Mouse (Mus musculus) lung, adult 10 weeks (tissue): ENCODE results near the gene Chrd. TPM values are rescaled to one million over a fixed set of nuclear protein-coding genes. Genes with fewer than 3 reads are reported as not detected.

ENCODE experiments used
- polyA plus RNA-seq: library from polyadenylated mRNA; stranded (reverse); fragments of 350-450 nt; fragmentation: Illumina TruSeq; extraction: RNeasy Lipid Tissue Mini Kit (QIAGEN cat#74804); gene quantifications from one replicate; pipeline ENCODE4 v1.2.3, GENCODE M21; 2014; ENCODE audit warnings: low read depth, low replicate concordance; ENCODE audit not compliant: insufficient read depth

Gene Chrd
- polyA plus RNA-seq, result 1.4 TPM

DNA sequence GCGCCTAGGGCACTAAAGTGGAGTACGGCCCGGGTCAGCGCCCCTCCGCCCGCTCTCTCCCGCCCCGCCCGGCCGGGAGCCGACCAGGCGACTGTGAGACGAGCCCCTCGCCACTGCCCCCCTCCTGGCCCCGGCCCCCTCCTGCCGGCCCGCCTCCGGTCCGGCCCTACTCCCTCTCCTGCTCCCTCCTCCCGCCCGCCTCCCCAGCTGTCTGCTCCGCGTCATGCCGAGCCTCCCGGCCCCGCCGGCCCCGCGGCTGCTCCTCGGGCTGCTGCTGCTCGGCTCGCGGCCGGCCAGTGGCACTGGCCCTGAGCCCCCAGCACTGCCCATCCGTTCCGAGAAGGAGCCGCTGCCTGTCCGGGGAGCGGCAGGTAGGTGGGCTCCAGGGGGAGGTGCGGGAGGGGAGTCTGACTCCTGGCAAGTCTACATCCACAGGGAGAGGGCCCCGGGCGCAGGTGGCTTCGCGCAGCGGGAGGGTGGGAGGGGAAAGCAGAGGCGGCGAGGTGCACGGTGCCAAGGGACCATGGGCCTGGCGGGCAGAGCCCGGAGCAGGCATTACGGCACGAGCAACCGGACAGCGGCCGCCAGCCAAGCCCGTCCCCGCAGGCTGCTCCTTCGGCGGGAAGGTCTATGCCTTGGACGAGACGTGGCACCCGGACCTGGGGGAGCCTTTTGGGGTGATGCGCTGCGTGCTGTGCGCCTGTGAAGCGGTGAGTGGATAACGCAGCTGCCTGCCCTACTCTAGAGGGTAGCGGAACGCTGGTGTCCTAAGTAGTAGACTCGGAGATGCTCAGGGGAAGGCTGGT is at the start of gene Chrd:
Chrd (plus strand) TSS at position 203 of the 806 bp plus-strand sequence.

DNA sequence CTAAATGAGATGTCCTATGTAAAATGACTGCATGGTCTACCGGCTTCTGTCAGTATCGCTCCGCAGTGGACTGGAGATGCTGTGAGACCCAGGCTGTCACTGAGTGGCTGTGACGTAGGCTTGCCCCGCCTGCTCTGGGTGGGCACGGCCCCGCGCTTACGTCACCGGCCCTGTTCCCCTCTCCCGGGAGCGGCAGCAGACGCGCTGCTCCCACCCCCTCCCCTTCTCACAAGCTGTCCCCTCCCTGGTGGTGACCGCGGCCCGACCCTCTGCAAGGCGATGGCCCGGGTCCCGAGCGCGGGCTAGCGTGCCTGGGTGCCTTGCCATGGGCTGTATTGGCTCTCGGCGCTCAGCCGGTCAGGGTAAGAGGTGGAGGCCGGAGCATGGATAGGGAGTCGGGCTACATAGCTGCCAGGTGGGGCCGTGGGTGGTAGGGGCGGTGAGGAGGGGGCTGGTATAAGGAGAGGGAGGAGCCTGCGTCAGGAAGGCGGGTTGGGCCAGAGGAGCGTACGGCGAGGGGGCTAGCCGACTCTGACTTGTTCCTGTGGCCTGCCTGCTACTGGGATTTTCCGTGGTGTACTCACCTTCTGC is 39.7 kb upstream of the Chrd start, which contains the start of gene Fam131a:
Fam131a (plus strand) TSS at position 131 of the 591 bp plus-strand sequence.

DNA sequence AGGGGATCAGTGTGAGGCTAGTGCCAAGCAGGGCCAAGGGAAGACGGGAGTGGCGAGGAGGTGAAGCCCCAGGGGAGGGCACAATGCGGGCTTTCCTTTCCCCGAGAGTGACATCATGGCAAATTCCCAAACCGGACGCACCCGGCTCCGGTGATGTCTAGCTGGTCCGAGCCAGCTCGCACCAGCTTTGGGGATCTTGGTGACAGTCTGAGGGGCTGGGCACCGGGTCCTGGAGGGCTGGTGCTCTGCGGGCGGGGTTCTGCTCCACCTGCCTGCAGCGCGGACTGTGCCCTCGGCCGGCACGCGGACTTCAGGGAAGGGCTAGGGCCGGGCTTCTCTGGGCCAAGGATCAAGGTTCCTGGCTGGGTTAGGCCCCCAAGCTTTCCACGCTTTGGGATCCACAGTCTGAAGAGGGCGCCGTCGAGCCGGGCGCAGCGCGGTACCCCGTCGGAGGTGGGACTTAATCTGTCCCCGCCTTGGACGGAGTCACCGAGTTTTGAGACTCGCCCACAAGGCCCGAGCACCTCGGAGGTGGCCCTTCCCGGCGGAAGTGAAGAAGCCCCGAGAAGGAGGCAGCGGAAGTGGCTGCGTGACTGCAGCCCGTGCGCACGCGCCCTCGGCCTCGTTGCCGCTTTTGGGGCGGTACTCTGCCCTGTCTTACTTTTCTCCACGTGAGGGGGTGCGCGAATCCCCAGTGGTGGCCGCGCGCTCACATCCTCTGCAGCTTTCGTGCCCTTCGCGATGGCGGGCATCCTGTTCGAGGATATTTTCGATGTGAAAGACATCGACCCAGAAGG is 15.5 kb upstream of the Chrd start, which contains the start of the genes Polr2h and Clcn2:
Polr2h (plus strand) TSS at position 485 of the 797 bp plus-strand sequence.
Clcn2 (minus strand) TSS at position 566 of the 797 bp plus-strand sequence.

DNA sequence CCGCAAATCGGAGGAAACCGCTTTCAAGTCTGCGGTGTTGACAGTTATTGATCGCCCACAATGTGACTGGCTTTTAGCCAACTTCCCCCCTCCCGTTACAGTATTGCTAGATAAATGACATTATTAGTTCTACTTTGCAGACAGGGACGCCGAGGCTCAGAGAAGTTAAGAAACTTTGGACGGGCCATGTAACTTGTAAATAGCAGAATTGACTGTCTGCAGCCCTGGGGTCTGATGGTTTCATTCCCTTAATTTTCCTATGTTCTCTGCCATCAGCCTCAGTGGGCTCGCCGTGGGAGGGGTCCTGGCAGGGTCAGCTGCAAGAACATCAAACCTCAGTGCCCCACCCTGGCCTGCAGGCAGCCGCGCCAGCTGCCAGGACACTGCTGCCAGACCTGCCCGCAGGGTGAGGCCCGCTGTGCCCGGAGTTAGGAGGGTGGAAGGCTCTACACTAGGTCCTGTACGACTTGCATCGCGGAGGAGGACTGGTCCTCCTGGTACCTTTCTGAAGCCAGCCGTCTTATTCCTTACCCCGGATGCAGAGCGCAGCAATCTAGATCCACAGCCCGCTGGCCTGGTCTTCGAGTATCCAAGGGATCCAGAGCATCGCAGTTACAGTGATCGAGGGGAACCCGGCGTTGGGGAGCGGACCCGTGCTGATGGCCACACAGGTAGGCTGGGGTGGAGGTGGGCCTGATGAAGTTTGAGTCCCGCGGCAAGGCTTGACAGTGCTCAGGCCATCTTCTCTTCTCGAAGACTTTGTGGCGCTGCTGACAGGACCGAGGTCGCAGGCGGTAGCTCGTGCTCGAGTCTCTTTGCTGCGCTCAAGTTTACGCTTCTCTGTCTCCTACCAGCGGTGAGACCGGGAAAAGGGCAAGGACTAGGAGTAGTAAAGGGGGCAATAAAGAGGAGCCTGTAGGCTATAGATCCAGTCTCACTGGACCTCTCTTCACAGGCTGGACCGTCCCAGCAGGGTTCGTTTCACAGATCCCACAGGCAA is 1.1 kb downstream of the Chrd start, which contains the start of gene Thpo:
Thpo (minus strand) TSS at position 781 of the 1,000 bp plus-strand sequence.

Other genes with a start within 250 kb of the Chrd start
- 43.4 TPM for gene Eif2b5, start 234.3 kb upstream of the Chrd start, polyA plus RNA-seq
- 7.2 TPM for gene Dvl3, start 216.1 kb upstream of the Chrd start, polyA plus RNA-seq
- 172 TPM for gene Ap2m1, start 197.6 kb upstream of the Chrd start, polyA plus RNA-seq
- gene Abcf3, start 184.6 kb upstream of the Chrd start, polyA plus RNA-seq, result 29.9 TPM
- gene Vwa5b2, start 143.7 kb upstream of the Chrd start, polyA plus RNA-seq, result not detected
- gene Eef1akmt4, start 121.5 kb upstream of the Chrd start, polyA plus RNA-seq, result 7.8 TPM
- not detected for gene Gm49333, start 121.5 kb upstream of the Chrd start, polyA plus RNA-seq
- gene Alg3, start 121.4 kb upstream of the Chrd start, polyA plus RNA-seq, result 9.9 TPM
- 2.6 TPM for gene Camk2n2, start 111.8 kb upstream of the Chrd start, polyA plus RNA-seq
- gene Ece2, start 103.3 kb upstream of the Chrd start, polyA plus RNA-seq, result 0.23 TPM
- gene Psmd2, start 81.5 kb upstream of the Chrd start, polyA plus RNA-seq, result 87.1 TPM
- gene Eif4g1, start 64.8 kb upstream of the Chrd start, polyA plus RNA-seq, result 71.2 TPM
- gene Fam131a, start 39.9 kb upstream of the Chrd start, polyA plus RNA-seq, result 12.6 TPM
- gene Polr2h, start 15.5 kb upstream of the Chrd start, polyA plus RNA-seq, result 25.3 TPM
- gene Clcn2, start 15.4 kb upstream of the Chrd start, polyA plus RNA-seq, result 2.4 TPM
- gene Thpo, start 1.4 kb downstream of the Chrd start, polyA plus RNA-seq, result 0.50 TPM